Mouse (Mus musculus): ENCODE data around the gene Pbx1.

GRCm38 (mm10) chr1:168382823-168383157 is 49.3 kb downstream of the Pbx1 start:
- TF ChIP-seq CTCF (IDR thresholded peaks at IDR 0.05; ENCODE audit: insufficient read depth, low read depth, low read length) (no peak), POLR2A (IDR thresholded peaks at IDR 0.05; ENCODE audit: insufficient read depth, low read depth, low read length) (no peak)
